Mouse (Mus musculus) ES-E14 (cell line): ENCODE measurements around the gene Syf2.

Source experiments
- CHD2 ChIP-seq: IDR thresholded peaks from 2 replicates; pipeline ENCODE4 v1.6.1; 2014; ENCODE audit warnings: mild to moderate bottlenecking, low read depth, low read length, inconsistent platforms
- HCFC1 ChIP-seq: IDR thresholded peaks from 2 replicates; pipeline ENCODE4 v1.6.1; 2012; ENCODE audit warnings: low read length, inconsistent platforms, borderline replicate concordance; ENCODE audit not compliant: insufficient read depth
- MAFK ChIP-seq: IDR thresholded peaks from 2 replicates; pipeline ENCODE4 v1.6.1; 2014; ENCODE audit warnings: mild to moderate bottlenecking, low read depth, low read length, inconsistent platforms; ENCODE audit not compliant: insufficient read depth
- ZC3H11A ChIP-seq: IDR thresholded peaks from 2 replicates; pipeline ENCODE4 v1.6.1; 2012; ENCODE audit warnings: low read depth, mild to moderate bottlenecking, inconsistent platforms, low read length, borderline replicate concordance
- ZNF384 ChIP-seq: IDR thresholded peaks from 2 replicates; pipeline ENCODE4 v1.6.1; 2012; ENCODE audit warnings: low read depth, low read length, inconsistent platforms

DNA sequence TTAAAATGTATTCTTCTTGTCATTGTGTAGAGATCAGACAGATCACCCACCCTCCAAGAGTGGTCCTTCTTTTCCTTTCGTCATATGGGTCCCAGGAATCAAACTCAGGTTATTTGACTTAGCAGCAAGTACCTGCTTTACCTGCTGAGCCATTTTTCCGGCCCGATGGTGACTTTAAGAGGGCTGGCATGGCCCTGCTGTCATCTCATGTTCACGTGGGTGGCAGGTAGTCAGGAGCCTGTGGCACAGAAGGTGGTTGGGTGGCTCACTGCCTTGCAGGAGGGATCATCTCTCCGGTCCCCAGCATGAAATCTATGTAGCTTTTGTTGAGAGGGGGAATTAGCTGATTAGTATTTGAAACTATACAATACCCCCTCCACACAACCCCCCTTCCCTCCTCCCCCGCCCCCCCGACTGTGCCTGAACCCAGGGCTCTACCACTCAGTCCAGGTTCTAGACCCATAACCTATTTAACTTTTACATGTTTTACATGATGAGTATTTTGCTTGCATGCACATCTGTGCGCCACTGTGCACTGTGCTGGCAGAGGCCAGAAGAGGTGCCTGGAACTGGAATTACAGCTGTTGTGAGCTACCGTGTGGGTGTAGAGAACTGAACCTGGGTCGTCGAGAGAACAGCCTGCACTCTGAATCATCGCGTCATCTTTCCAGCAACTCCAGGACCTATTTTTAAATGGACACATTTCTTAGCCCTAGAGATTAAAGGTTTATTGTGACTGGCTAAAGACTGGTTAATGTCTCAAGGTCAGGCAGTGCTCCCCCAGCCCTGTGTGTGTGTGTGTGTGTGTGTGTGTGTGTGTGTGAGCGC lies 15.3 kb upstream of the Syf2 start:
- no peak for TF ChIP-seq ZNF384
- TF ChIP-seq ZC3H11A, result no peak
- TF ChIP-seq MAFK, result no peak
- TF ChIP-seq HCFC1, result no peak
- no peak for TF ChIP-seq CHD2
